Mouse (Mus musculus): ENCODE measurements around the gene Acot7. TPM values are rescaled to one million over a fixed set of nuclear protein-coding genes. Genes with fewer than 3 reads are reported as not detected.
"Not testable (repeated sequence)": the region's sequence is repeated elsewhere in the genome, so short reads cannot be mapped to it uniquely, and the experiment has no call there.

Acot7 gene
- total RNA-seq, 2 experiments from 2014 or later: 39.1 to 44.4 TPM

GRCm38 (mm10) chr4:152202905-152203304 is 25.0 kb downstream of the Acot7 start:
- no peak for DNase-seq (ENCODE audit: low spot score in 2 of 2)

GRCm38 (mm10) chr4:152204663-152205062 is 26.7 kb downstream of the Acot7 start:
- no peak for DNase-seq (ENCODE audit: low spot score in 2 of 2)

- DNase-seq (ENCODE audit: low spot score in 2 of 2): no peak
Observed at GRCm38 (mm10) chr4:152206199-152206598, 28.3 kb downstream of the Acot7 start.

GRCm38 (mm10) chr4:152209623-152210022 is 31.7 kb downstream of the Acot7 start:
- DNase-seq (ENCODE audit: low spot score in 2 of 2): no peak

DNA sequence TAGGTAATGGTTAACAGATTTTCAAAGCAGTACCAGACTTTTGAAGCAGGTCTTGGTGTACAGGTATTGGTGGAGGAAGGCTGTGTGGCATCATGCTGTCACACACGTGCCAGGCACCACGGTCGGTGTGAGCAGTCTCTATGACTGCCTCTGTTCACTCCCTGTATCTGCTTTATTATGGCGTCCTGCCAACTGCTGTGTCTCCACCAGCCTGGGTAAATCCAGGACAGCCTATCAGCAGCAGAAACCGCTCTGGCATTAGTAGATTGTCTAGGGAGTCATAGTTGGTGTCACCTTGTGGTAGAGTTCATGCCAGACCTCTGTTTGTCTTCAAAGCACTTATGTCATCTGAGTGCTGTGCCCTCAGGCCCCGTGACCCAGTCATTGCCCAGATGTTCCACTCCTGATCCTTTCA is 34.2 kb downstream of the Acot7 start:
- no peak for DNase-seq (ENCODE audit: low spot score in 2 of 2)

DNA sequence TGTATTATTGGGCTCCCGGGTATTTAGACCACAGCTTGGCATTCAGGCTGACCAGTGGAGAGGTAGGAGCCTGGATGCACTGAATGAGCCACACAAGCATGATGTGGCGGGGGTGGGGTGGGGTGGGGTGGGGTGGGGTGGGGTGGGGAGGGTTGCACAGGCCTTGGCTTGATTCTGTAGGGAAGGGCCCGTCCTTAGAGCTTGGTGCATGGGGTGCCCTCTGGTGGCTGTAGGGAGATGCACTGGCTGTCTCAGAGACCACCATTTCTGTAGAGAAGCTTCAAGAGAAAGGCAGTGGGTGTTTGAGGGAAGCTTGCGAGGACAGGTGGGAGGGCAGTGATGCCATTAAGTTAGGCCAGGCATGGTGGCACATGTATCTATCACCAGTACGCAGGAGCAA is 34.6 kb downstream of the Acot7 start:
- no peak for DNase-seq (ENCODE audit: low spot score in 2 of 2)

DNA sequence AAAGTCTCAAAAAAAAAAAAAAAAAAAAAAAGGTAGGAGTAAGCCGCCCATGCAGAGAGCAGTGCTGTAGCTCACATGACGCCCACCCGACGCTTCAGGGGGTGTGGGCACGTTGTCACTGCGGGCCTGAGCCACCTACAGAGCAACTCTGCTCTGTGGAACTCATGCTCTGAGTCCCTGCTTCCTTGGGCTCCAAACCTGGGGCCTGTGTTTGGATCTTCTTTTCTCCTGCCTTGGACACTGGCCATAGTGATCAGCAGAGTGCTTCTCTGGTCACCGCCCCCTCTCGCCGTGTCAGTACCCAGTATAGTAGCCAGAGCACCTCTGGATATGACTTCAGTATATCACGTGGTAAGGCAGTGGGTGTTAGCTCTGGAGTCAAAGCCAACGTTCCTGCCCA is 35.0 kb downstream of the Acot7 start:
- no peak for DNase-seq (ENCODE audit: low spot score in 2 of 2)

- peak; percentile 82 to 86 for DNase-seq (ENCODE audit: low spot score in 2 of 2)
Observed at GRCm38 (mm10) chr4:152213760-152214480, 36.0 kb downstream of the Acot7 start.

DNA sequence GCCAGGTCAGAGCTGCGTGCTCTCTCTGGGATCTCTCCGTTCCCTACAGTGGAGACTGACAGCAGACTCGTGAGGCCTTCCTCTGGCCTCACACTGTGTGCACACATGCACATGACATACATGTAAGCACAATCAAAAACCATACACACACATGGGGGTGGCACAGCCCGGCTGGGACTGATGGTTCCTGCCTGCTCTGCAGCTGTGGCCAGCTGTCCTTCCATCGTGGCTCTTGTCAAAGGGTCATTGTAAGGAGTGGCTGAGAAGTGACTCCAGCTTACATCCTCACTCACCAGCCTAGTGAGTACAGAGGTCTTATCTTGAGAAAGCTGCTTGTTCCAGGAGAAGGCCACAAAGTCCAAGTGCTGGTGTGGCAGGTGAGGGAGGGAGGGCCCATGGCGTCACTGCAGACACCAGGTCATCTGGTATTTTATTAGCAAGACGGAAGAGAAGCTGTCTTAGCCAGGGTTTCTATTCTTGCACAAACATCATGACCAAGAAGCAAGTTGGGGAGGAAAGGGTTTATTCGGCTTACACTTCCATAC is 37.0 kb downstream of the Acot7 start:
- DNase-seq (ENCODE audit: low spot score in 2 of 2): no peak

DNA sequence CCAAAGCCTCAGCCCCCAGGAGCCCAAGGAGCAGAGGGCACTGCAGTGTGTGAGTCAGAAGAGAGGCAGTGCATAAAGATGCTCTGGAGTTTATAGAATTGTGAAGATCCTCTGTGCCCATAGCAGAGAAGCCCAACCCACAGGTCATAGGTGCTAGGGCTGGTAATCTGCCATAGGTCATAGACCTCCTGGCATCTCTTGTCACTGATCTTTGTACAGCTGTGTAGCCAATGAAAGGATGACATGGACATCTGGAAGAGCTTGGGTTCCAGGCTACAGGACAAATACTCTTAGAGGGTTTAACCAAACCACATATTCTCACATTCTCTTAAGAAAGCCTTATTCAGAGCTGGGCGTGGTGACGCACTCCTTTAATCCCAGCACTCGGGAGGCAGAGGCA is 41.7 kb downstream of the Acot7 start:
- no peak for DNase-seq (ENCODE audit: low spot score in 2 of 2)

DNA sequence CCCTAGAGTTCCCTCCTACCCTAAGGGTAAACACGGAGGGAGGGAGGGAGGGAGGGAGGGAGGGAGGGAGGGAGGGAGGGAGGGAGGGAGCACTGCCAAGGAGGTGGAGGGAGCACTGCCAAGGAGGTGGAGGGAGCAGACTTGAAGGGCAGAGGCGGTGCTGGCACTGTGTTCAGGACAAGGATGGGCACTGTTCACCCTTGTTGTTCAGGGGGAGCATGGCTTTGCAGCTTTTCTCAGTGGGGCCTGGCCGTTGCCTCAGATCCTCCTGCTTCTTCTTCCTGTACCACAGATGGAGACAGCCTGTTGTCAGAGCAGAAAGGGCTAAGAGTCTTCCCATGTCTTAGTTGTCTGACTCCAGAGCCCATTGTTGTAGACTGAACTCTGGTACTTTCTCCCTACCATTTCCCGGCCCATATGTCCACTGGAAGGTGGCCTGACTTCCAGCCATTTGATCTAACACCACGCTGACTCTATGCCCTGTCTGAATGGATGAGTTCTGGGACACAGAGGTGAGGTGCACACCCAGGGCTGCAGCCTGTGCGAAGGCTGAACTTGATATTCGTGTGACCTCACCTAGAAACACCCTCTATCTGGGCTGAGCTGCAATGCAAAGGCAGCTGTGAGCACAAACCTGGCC is 43.0 kb downstream of the Acot7 start:
- no peak for DNase-seq (ENCODE audit: low spot score in 2 of 2)

GRCm38 (mm10) chr4:152221411-152221887 is 43.5 kb downstream of the Acot7 start:
- DNase-seq (ENCODE audit: low spot score in 2 of 2): no peak

DNA sequence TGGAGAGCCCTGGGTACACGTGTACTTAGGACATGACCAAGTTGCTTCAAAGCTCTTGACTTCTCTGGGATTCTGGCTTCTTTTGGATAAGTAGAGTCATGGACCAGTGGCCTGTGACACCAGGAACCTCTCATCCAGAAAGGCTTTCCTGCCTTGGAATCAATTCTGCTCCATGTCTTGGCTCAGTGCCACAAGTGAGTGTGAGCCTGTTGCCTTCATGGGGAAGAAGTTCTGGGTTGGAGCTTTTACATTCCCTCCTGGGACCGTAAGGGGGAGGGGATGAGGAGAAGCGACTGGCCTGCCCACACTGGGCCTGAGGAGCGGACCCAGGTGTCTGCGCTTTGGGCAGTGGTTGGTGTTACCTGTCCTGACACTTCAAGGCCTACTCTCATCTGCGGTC is 44.2 kb downstream of the Acot7 start:
- no peak for DNase-seq (ENCODE audit: low spot score in 2 of 2)

DNA sequence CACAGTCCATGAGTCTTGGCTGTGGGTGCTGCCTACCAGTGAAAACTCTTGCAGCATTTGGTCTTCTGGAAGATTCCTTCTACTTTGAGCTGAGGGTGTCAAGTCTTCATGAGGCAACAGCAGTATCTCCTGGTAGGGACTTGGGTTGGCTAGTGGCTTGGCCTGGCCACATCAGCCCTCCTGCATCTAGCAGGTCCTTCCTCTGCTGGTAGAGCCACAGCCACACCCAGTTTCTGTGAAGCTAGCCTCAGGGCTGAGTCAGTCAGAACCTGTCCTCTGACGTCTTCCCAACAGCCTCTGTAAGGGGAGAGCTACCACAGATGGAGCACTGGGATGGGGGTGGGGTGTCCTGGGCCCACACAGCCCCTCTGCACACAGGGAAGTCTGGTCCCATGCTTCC is 44.6 kb downstream of the Acot7 start:
- no peak for DNase-seq (ENCODE audit: low spot score in 2 of 2)

GRCm38 (mm10) chr4:152224156-152224555 is 46.2 kb downstream of the Acot7 start:
- DNase-seq (ENCODE audit: low spot score in 2 of 2): no peak

GRCm38 (mm10) chr4:152226901-152227486 is 49.1 kb downstream of the Acot7 start:
- no peak for DNase-seq (ENCODE audit: low spot score in 2 of 2)

DNA sequence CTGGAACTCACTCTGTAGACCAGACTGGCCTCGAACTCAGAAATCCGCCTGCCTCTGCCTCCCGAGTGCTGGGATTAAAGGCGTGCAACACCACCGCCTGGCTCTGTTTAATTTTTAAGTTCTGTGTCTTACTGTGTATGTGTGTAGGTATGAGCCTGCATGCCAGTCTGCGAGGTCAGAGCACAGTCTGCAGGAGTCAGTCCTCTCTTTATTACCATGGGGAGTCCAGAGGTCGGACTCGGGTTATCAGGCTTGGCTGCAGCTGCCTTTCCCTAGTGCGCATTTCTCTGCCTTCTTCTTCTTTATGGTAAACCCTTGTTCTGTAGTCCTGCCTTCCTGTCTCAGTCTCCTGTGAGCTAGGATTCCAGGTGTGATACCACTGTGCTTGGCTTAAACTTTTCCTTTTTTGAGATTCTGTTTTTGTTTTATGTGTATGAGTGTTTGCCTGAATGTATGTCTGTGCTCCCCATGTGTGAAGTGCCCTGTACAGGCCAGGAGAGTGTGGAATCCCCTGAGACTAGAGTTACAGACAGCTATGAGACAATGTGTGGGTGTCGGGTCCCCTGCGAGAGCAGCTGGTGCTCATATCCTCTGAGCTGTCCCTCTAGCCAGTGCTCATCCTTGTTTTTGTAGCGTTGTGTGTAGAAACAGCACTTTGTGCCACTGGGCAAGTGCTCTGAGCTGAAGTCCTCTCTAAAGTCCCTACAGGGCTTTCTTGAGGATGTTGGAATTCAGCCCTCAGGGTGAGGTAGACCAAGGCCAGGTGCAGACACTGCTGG is 50.0 kb downstream of the Acot7 start:
- DNase-seq (ENCODE audit: low spot score in 2 of 2): no peak

- not testable (repeated sequence) for DNase-seq (ENCODE audit: low spot score in 2 of 2)
Observed at GRCm38 (mm10) chr4:152230331-152230730, 52.4 kb downstream of the Acot7 start.

DNA sequence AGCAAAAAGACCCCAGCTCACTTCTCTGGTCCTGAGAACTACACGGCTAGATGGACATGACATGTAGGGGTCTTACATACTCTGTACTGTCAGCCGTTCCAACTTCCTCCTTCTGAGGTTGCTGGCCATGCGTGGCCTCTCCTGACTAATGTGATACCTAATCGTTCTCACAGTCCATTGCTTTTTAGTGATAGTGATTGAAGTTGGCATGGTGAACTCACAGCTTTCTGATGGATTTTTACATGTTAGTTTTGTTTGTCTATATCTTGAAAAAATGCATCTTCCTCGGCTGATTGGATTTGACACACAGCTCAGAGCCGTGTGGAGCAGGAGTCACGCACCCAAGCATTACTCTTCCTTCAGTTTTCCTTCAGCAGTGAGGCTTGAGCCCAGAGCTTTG is 53.4 kb downstream of the Acot7 start:
- no peak for DNase-seq (ENCODE audit: low spot score in 2 of 2)

DNA sequence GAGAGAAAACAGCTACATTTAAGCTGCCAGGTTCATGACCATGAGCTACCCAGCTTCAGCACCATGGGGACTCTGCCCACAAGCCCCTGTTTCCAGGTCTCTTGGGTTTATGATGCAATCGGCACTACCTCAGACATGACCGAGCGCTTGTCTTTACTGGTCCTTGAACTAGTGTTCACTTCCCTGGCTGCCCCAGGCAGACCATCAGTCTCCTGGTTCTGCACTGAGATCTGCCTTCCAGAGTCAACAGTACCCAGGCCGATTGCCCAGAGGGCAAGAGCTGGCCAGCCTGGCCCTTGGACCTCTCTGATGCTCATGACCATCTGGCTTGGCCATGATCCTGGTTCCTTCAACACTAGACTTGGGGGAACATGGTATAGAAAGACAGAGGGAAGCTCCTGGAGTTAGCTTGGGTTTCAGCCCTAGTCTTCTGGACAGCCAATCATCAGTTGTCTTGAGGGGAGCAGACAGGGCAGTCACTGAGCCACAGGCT is 54.5 kb downstream of the Acot7 start:
- no peak for DNase-seq (ENCODE audit: low spot score in 2 of 2)

- no peak for DNase-seq (ENCODE audit: low spot score in 2 of 2)
Observed at GRCm38 (mm10) chr4:152239974-152240373, 62.0 kb downstream of the Acot7 start.
